Mouse (Mus musculus): Measurements from ENCODE around the gene Lasp1. TPM values are rescaled to one million over a fixed set of nuclear protein-coding genes. Genes with fewer than 3 reads are reported as not detected.
"Not testable (repeated sequence)": the region's sequence is repeated elsewhere in the genome, so short reads cannot be mapped to it uniquely, and the experiment has no call there.

The Lasp1 gene
- total RNA-seq, 2 experiments from 2014 or later = 174 to 191 TPM

- no peak for TF ChIP-seq CTCF (IDR thresholded peaks at IDR 0.05)
- Histone ChIP-seq H3K4me3 (no peak overlapping the region), H3K27ac (peak overlapping the region; percentile 5; the same call in 1 of the 2 replicates)
- intact Hi-C loops (cut with DNase I) = no loop called here
- no peak for DNase-seq (ENCODE audit: extremely low spot score in 1 of 2, low spot score in 2 of 2)
Observed at GRCm38 (mm10) chr11:97822840-97823603, 24.2 kb downstream of the Lasp1 start.

DNA sequence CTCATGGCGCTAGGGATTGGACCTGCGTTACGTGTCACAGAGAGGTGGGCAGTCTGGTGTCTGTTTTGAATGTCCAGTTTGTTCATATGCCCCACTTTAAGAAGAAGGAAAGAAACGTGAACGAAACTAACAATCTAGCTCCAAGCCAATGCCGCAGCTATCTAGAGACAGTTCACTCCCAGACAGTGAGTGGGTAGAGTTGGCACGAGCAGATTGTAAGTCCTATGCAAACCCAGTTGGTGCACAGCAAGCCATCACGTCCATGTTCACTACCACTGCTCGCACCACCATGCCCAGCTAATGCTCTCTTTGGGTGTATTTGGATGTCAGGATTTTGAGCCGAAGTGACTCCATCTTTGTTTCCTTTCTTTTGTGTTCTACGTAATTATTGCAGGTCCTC is 25.4 kb downstream of the Lasp1 start:
- intact Hi-C loops (cut with DNase I) = no loop called here
- H3K4me3 ChIP-seq = no peak overlapping the region
- DNase-seq (ENCODE audit: extremely low spot score in 1 of 2, low spot score in 2 of 2) = no peak
- peak overlapping the region; percentile 69; the same call in 1 of the 2 replicates for H3K27ac ChIP-seq
- no peak for TF ChIP-seq CTCF (IDR thresholded peaks at IDR 0.05)

GRCm38 (mm10) chr11:97824895-97825294 is 26.1 kb downstream of the Lasp1 start:
- Histone ChIP-seq H3K27ac (peak overlapping the region; percentile 69), H3K4me3 (no peak overlapping the region)
- intact Hi-C loops (cut with DNase I) = no loop called here
- no peak for DNase-seq (ENCODE audit: extremely low spot score in 1 of 2, low spot score in 2 of 2)
- no peak for TF ChIP-seq CTCF (IDR thresholded peaks at IDR 0.05)

DNA sequence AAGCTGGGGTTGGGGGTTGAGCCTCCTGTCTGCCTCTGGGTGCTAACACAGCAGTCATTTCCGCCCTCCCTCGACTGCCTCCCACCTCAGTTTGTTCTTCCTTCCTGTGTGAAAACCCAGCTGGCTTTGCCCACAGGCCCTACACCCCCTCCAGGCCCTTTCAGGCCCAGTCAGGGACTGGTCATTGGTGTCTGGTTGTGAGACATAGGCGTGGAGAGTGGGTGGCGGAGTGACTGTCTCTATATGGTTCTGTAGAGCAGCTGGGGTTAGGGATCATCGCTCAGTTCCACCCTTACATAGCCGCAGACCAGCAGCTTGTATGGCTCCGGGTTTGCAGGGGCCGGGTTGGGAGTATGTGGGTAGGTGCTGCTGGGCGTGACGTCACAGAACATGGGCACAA is 26.5 kb downstream of the Lasp1 start:
- peak overlapping the region; percentile 69 for H3K27ac ChIP-seq
- no peak overlapping the region for H3K4me3 ChIP-seq
- TF ChIP-seq CTCF (IDR thresholded peaks at IDR 0.05) = no peak
- intact Hi-C loops (cut with DNase I) = no loop called here
- DNase-seq (ENCODE audit: extremely low spot score in 1 of 2, low spot score in 2 of 2) = no peak

GRCm38 (mm10) chr11:97825971-97826370 is 27.2 kb downstream of the Lasp1 start:
- no peak for DNase-seq (ENCODE audit: extremely low spot score in 1 of 2, low spot score in 2 of 2)
- intact Hi-C loops (cut with DNase I) = no loop called here
- no peak overlapping the region for H3K4me3 ChIP-seq
- no peak overlapping the region for H3K27ac ChIP-seq
- TF ChIP-seq CTCF (IDR thresholded peaks at IDR 0.05) = no peak

DNA sequence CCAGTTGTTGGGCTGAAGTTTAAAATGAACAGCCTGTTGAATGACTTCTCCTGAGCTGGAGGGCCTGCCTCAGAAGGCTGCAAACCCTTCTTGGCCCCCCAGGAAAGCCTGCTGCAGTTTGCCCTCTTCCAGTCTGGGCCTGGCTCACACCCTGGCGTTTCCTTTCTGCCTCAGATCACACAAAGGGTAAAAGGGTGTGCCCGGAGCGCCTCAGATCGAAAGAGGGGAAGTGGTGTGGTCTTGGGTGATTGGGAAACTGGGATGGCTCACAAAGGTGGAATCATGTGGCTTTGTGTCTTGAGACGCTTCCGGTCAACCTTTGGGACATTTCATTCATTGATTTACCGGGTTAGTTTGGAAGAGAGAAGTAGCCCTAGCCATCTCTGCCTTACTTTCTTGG is 27.6 kb downstream of the Lasp1 start:
- intact Hi-C loops (cut with DNase I) = no loop called here
- no peak overlapping the region for H3K4me3 ChIP-seq
- no peak for DNase-seq (ENCODE audit: extremely low spot score in 1 of 2, low spot score in 2 of 2)
- H3K27ac ChIP-seq = no peak overlapping the region
- no peak for TF ChIP-seq CTCF (IDR thresholded peaks at IDR 0.05)

DNA sequence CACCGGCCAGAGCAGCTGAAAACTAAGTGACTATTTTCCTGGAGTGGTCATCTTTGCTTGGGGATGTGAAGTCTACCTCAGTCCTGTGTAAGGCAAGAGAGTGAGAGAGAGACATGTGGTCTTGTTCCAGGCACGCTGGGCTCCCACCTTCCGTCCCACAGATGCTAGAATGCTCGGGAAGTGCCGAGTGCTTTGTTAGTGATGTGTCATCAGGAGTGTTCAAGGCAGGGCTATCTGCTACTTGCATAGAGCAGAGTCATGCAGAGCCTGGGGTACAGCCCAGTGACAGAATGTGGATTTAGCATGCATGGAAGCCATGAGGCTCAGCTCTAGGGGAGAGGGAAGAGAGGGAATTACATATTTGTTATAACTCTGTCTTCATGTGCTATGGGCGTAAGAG is 28.9 kb downstream of the Lasp1 start:
- H3K27ac ChIP-seq = no peak overlapping the region
- H3K4me3 ChIP-seq = no peak overlapping the region
- TF ChIP-seq CTCF (IDR thresholded peaks at IDR 0.05) = no peak
- intact Hi-C loops (cut with DNase I) = no loop called here
- DNase-seq (ENCODE audit: extremely low spot score in 1 of 2, low spot score in 2 of 2) = no peak

GRCm38 (mm10) chr11:97829365-97829764 is 30.6 kb downstream of the Lasp1 start:
- Histone ChIP-seq H3K27ac (no peak overlapping the region), H3K4me3 (no peak overlapping the region)
- intact Hi-C loops (cut with DNase I) = no loop called here
- DNase-seq (ENCODE audit: extremely low spot score in 1 of 2, low spot score in 2 of 2) = no peak
- TF ChIP-seq CTCF (IDR thresholded peaks at IDR 0.05) = no peak

- Histone ChIP-seq H3K4me3 (no peak overlapping the region), H3K27ac (peak overlapping the region; percentile 36; the same call in 1 of the 2 replicates)
- no peak for DNase-seq (ENCODE audit: extremely low spot score in 1 of 2, low spot score in 2 of 2)
- intact Hi-C loops (cut with DNase I) = no loop called here
- TF ChIP-seq CTCF (IDR thresholded peaks at IDR 0.05) = no peak
Observed at GRCm38 (mm10) chr11:97829913-97830476, 31.2 kb downstream of the Lasp1 start.

GRCm38 (mm10) chr11:97830501-97830900 is 31.7 kb downstream of the Lasp1 start:
- Histone ChIP-seq H3K4me3 (no peak overlapping the region), H3K27ac (peak overlapping the region; percentile 36; the same call in 1 of the 2 replicates)
- intact Hi-C loops (cut with DNase I) = no loop called here
- no peak for DNase-seq (ENCODE audit: extremely low spot score in 1 of 2, low spot score in 2 of 2)
- no peak for TF ChIP-seq CTCF (IDR thresholded peaks at IDR 0.05)

GRCm38 (mm10) chr11:97832001-97832400 is 33.2 kb downstream of the Lasp1 start:
- Histone ChIP-seq H3K4me3 (no peak overlapping the region), H3K27ac (peak overlapping the region; percentile 44; the same call in 1 of the 2 replicates)
- intact Hi-C loops (cut with DNase I) = no loop called here
- no peak for TF ChIP-seq CTCF (IDR thresholded peaks at IDR 0.05)
- no peak for DNase-seq (ENCODE audit: extremely low spot score in 1 of 2, low spot score in 2 of 2)

GRCm38 (mm10) chr11:97833352-97833751 is 34.6 kb downstream of the Lasp1 start:
- DNase-seq (ENCODE audit: extremely low spot score in 1 of 2, low spot score in 2 of 2) = no peak
- no peak for TF ChIP-seq CTCF (IDR thresholded peaks at IDR 0.05)
- no peak overlapping the region for H3K27ac ChIP-seq
- H3K4me3 ChIP-seq = no peak overlapping the region
- intact Hi-C loops (cut with DNase I) = no loop called here

- H3K27ac ChIP-seq = no peak overlapping the region
- DNase-seq (ENCODE audit: extremely low spot score in 1 of 2, low spot score in 2 of 2) = no peak
- intact Hi-C loops (cut with DNase I) = no loop called here
- no peak for TF ChIP-seq CTCF (IDR thresholded peaks at IDR 0.05)
- no peak overlapping the region for H3K4me3 ChIP-seq
Observed at GRCm38 (mm10) chr11:97836541-97836940, 37.7 kb downstream of the Lasp1 start.

GRCm38 (mm10) chr11:97837051-97837450 is 38.3 kb downstream of the Lasp1 start:
- DNase-seq (ENCODE audit: extremely low spot score in 1 of 2, low spot score in 2 of 2); intact Hi-C loops (cut with DNase I); H3K27ac ChIP-seq; H3K4me3 ChIP-seq: not testable (repeated sequence)

All from left cerebral cortex, adult 2 months (tissue).